Mouse (Mus musculus): ENCODE data around the gene Gm4027.
"Not testable (repeated sequence)": the region's sequence is repeated elsewhere in the genome, so short reads cannot be mapped to it uniquely, and the experiment has no call there.

Gm4027 gene

DNA sequence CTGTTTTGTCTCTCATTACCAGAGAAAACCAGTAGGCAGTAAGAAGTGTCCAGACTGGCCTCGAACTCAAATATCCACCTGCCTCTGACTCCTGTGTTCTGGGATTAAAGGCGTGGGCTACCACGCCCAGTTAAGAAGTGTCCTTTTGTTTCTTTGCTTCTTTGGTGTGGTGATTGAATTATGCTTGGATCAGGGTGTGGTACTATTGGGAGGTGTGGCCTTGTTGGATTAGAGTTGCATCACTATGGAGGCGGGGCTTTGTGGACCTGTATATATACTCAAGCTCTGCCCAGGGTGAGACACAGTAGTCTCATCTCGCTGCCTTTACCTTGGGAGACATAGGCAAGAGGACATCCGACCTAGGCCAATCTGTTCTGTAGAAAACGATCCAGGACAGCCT lies at the start of gene Gm4027:
Gene Gm4027 (plus strand): TSS at position 301 of the 400 bp plus-strand sequence.
- DNase-seq = not testable (repeated sequence)

DNA sequence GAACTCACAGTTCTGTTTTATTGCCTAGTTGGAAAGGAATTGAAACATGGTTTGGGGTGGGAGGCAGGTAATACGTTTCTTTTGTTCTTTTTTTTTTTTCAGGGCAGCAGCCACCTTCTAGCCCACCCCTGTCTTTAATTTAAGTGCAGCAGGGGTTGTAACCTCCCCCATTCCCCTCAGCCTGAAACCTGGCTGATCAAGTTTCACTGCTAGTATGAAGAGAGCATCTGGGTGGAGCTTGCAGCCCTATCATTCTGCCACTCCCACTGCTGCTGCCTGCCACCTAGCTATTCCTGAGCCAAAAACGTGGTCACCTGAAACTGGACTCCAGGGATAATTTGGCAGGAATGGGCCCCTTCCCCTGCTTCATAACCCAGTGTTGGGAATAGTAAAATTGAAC lies 17.3 kb upstream of the Gm4027 start:
- DNase-seq = not testable (repeated sequence)

DNA sequence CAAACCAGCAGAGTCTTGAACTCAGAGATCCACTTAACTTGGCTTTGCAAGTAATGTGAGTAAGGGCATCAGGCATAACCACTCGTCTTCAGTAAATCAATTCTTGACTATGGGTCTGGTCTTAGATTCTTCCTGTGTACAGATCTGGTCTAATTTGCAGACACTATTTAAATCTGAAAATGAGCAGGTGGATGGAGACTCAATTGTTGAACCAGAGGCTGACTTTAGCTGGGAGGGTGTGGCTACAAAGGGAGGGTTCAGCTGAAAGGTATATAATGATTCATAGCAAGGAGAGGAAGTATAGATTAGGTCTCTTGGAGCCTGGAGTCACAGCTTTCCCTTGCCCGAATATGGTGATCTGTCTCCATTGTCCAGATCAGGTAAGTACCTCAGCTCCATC lies 16.3 kb upstream of the Gm4027 start, which contains the start of gene Oog1:
Gene Oog1 (plus strand): TSS at position 301 of the 400 bp plus-strand sequence.
- DNase-seq = not testable (repeated sequence)

DNA sequence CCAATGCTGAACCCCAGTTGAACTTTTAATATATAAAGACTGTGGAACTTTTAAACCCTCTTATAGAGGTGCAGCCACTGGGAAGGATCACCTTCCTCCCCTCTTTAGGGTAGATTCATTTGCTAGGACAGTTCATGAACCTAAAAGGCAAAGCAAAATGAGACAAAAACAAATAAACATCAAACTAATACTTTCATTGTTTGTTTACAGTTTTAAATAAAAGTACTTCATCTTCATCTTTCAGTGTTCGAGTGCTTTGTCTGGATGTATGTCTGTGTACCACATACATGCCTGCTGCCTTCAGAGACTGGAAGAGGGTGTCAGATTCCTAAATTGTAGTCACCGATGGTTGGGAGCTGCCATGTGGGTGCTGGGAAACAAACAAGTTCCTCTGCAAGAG lies 25.9 kb downstream of the Gm4027 start, which contains the start of gene Gm16381:
Gene Gm16381 (minus strand): TSS at position 101 of the 400 bp plus-strand sequence.
- not testable (repeated sequence) for DNase-seq

DNA sequence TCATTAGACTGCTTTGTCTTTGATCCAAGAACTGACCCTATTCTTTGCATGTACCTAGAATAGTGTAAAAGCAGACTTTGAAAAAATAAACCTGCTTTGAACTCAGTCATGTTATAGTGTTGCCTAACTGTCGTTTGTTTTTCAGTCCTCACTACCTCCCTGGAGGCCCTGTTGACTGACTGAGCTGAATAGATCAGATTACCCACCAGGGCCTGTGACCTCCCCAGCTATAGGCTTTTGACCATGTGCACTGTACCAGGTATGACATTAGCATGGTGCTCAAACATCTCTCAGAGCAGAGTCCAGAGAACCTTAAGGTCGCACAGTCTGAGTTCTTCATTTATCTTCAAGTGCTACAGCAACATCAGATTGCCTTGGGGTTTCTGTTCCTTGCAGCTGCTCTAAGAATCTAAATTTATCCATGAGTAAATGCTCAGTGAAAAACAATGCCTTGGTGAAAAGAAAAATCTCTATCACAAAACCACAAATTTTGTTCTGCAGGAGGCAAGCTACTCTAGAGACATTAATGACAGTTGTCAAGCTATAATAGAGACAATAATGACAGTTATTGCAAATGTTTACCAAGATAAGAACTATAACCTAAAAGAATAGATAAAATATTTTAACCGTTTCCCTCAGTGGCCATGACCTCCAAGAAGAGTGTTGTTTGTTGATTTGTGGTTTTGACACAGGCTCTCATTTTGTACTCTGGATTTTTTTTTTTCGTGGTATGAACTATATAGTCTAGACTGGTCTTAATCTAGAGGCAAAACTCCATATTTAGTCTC lies 34.4 kb downstream of the Gm4027 start:
- DNase-seq = not testable (repeated sequence)
